Mouse (Mus musculus) testis, adult 2 months (tissue): ENCODE measurements around the gene Echdc3. TPM values are rescaled to one million over a fixed set of nuclear protein-coding genes. Genes with fewer than 3 reads are reported as not detected.

Experiments used
- H3K27ac ChIP-seq: fragments of 200-500 bp; 2 replicates; pipeline ENCODE4 v1.5.1; 2012; ENCODE audit warnings: low read depth, low read length; ENCODE audit not compliant: control insufficient read depth, insufficient read depth
- H3K27me3 ChIP-seq: fragments of 200-500 bp; 2 replicates; pipeline ENCODE4 v1.6.1; 2012; ENCODE audit warnings: mild to moderate bottlenecking, low read length, moderate library complexity; ENCODE audit not compliant: control insufficient read depth, insufficient read depth
- H3K36me3 ChIP-seq: fragments of 200-500 bp; 2 replicates; pipeline ENCODE4 v1.6.1; 2012; ENCODE audit warnings: mild to moderate bottlenecking, low read length; ENCODE audit not compliant: control insufficient read depth, insufficient read depth
- H3K4me1 ChIP-seq: fragments of 200-500 bp; 2 replicates; pipeline ENCODE4 v1.6.1; 2012; ENCODE audit warnings: low read length; ENCODE audit not compliant: control insufficient read depth, insufficient read depth
- H3K4me3 ChIP-seq: fragments of 200-500 bp; 2 replicates; pipeline ENCODE4 v1.5.1; 2012; ENCODE audit warnings: low read depth, mild to moderate bottlenecking, low read length, moderate library complexity, mixed read lengths; ENCODE audit not compliant: control insufficient read depth
- CTCF ChIP-seq: fragments of 200-500 bp; IDR thresholded peaks from 2 replicates; pipeline ENCODE4 v1.5.1; 2012; ENCODE audit warnings: low read depth, mild to moderate bottlenecking, inconsistent platforms, low read length, moderate library complexity; ENCODE audit not compliant: control insufficient read depth, insufficient read depth, insufficient replicate concordance
- POLR2A ChIP-seq: fragments of 200-500 bp; IDR thresholded peaks from 2 replicates; pipeline ENCODE4 v1.6.1; 2012; ENCODE audit warnings: low read depth, mild to moderate bottlenecking, inconsistent platforms, low read length, moderate library complexity; ENCODE audit not compliant: control insufficient read depth
- polyA plus RNA-seq: library from polyadenylated mRNA; depleted of rRNA; stranded (reverse); fragments of >200 nt; gene quantifications from 2 replicates; pipeline ENCODE4 v1.2.3, GENCODE M21; 2012

Gene Echdc3
- polyA plus RNA-seq, 1 experiment = 3.9 TPM

DNA sequence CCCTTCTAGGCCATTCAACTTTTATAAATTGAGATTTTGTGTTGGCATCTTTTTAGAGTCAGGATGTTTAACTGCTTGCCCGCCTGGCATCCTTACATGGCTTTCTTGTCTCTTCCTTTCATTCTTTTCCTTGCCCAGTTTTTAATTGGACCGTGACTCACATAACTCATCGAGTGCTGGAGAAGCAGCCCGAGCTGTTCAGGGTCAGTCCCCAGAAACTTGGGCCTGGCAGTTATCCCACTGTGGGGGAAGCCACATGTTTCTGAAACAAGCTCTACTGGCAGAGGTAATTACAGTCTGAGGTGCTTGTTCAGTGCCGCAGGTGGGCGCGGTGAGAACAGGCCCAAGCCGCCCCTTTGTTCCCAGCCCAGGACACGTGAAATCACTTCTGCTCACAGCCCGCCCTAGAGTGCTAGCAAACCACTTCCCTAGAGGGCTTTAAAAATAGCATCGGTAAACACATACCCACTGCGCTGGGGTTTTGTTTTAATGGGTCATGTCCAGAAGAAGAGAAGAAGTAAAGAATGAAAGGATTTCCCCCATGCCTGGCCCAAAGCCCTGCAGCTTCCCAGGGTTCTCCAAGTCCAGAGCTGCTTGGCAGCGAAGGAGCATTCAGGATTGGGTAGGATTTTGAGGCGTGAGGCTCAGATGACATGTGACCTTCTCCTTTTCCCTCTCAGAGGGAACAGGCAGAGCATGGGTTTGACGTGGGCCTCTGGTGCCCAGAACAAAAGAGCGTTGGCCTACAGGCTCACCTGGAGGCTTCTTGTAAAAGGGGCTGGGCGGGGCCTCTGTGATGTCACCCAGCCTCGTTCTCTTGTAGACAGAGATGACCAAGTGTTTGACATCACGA is 43.4 kb upstream of the Echdc3 start:
- Histone ChIP-seq H3K36me3 (no peaks in the 10 kb centered on the region), H3K27me3 (no peaks in the 10 kb centered on the region), H3K27ac (no peak overlapping the region; the same call in 1 of the 2 replicates), H3K4me3 (peak overlapping the region; percentile 26), H3K4me1 (peaks cover 3% of the 10 kb centered on the region)
- no peak for TF ChIP-seq POLR2A

- Histone ChIP-seq H3K27ac (no peak overlapping the region), H3K36me3 (no peaks in the 10 kb centered on the region), H3K4me1 (peaks cover 3% of the 10 kb centered on the region), H3K27me3 (no peaks in the 10 kb centered on the region), H3K4me3 (no peak overlapping the region)
- TF ChIP-seq CTCF = no peak
These were observed 42.7 kb upstream of the Echdc3 start for GRCm38 (mm10) chr2:6255402-6255988.

- no peak overlapping the region for H3K4me3 ChIP-seq
- no peak overlapping the region for H3K27ac ChIP-seq
- H3K36me3 ChIP-seq = no peaks in the 10 kb centered on the region
- H3K4me1 ChIP-seq = peaks cover 3% of the 10 kb centered on the region
- H3K27me3 ChIP-seq = no peaks in the 10 kb centered on the region
- TF ChIP-seq CTCF (no peak), POLR2A (no peak)
These were observed 39.7 kb upstream of the Echdc3 start for GRCm38 (mm10) chr2:6252491-6252890.

DNA sequence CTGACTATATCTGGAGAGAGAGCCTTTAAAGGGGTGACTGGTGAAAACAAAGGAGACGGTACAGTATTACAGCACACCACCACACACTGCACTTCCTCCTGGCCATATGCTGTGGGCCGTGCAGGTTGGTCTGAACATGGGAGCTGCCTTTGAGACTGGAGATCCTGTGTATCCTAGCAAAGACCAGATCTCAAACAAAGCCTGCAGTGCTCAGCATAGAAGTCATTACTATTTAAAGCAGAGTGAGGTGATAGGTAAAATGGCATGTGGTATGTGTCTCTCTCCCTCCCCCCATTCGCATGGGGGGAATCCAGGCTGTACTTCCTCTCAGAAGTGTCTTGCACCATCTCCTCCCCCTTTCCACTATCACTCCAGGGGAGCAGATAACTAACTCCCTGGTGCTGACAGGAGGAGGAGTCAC is 38.3 kb upstream of the Echdc3 start:
- Histone ChIP-seq H3K36me3 (no peaks in the 10 kb centered on the region), H3K4me3 (no peak overlapping the region), H3K27me3 (no peaks in the 10 kb centered on the region), H3K27ac (no peak overlapping the region), H3K4me1 (no peaks in the 10 kb centered on the region)
- TF ChIP-seq CTCF = no peak

- H3K4me1 ChIP-seq = no peaks in the 10 kb centered on the region; the same call in 1 of the 2 replicates
- no peak overlapping the region for H3K27ac ChIP-seq
- no peaks in the 10 kb centered on the region for H3K36me3 ChIP-seq
- no peak for TF ChIP-seq CTCF
- no peak for TF ChIP-seq POLR2A
- H3K4me3 ChIP-seq = no peak overlapping the region
- no peaks in the 10 kb centered on the region for H3K27me3 ChIP-seq
These were observed 28.6 kb upstream of the Echdc3 start for GRCm38 (mm10) chr2:6241446-6241845.

- Histone ChIP-seq H3K36me3 (no peaks in the 10 kb centered on the region), H3K4me1 (no peaks in the 10 kb centered on the region; the same call in 1 of the 2 replicates), H3K4me3 (no peak overlapping the region), H3K27ac (no peak overlapping the region), H3K27me3 (no peaks in the 10 kb centered on the region)
- TF ChIP-seq CTCF (no peak), POLR2A (no peak)
These were observed 27.2 kb upstream of the Echdc3 start for GRCm38 (mm10) chr2:6240072-6240471.

DNA sequence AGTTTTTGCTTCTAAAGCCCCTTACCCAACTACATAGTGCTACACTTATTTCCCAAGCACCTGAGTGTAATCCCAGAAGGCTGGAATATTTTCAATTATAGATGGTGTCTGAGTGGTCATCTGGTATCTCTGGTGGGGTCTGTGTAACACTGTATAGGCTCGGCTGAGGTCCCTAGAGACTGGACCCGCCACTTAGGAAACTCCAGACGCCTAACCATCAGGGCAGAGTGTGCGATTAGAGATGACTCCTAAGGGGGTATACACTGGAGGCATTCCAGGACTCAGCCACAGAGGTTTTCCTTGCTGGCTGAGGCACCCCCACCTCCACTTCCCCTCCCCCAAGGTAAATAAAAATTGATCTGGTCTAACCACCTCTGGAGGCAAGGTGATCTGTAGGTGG is 26.5 kb upstream of the Echdc3 start:
- TF ChIP-seq CTCF = no peak
- TF ChIP-seq POLR2A = no peak
- Histone ChIP-seq H3K36me3 (no peaks in the 10 kb centered on the region), H3K27me3 (no peaks in the 10 kb centered on the region), H3K27ac (no peak overlapping the region), H3K4me1 (no peaks in the 10 kb centered on the region; the same call in 1 of the 2 replicates), H3K4me3 (no peak overlapping the region)

- H3K27ac ChIP-seq = no peak overlapping the region
- no peak for TF ChIP-seq POLR2A
- no peak for TF ChIP-seq CTCF
These were observed 25.8 kb upstream of the Echdc3 start for GRCm38 (mm10) chr2:6238679-6239078.

More at GRCm38 (mm10) chr2:6238679-6239078, 25.8 kb upstream of the Echdc3 start:
- Histone ChIP-seq H3K27me3 (no peaks in the 10 kb centered on the region), H3K4me1 (no peaks in the 10 kb centered on the region; the same call in 1 of the 2 replicates), H3K36me3 (no peaks in the 10 kb centered on the region), H3K4me3 (no peak overlapping the region)
